Mouse (Mus musculus): ENCODE data around the gene Zfp30.

Zfp30 gene

DNA sequence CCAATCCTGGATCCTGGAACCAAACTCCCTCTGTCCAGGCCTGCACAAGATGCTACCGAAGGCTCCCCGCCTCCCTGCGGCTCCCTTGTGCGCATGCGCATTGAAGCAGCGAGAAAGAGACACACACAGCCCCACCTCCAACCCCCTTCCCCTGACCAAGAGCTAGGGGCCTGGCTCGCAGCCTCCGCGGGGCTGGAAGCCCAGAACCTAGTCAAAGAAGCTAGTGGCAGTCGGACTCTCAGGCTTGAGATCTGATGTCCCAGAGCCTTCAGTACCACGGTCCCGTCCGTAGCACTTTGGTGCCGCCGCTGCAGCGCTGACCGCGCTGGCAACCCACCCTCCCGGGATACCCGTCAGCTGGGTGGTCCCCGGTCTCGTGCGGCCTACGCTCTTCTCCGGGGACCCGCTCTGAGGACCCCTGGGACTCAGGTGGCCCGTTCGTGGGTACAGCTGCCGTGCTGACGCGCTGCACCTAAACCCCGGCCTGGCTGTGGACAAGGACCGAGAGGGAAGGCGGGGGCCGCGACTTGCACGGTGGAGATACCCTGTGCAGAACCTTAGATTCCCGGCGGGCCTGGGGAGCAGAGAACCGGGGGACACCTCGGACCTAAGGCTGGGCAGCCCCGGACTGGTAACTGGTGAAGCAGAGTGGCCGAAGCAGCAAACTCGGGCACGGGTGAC is at the start of gene Zfp30:
Zfp30 (plus strand) TSS at position 128 of the 681 bp plus-strand sequence.
- peak; percentile 80 to 83 for DNase-seq

DNA sequence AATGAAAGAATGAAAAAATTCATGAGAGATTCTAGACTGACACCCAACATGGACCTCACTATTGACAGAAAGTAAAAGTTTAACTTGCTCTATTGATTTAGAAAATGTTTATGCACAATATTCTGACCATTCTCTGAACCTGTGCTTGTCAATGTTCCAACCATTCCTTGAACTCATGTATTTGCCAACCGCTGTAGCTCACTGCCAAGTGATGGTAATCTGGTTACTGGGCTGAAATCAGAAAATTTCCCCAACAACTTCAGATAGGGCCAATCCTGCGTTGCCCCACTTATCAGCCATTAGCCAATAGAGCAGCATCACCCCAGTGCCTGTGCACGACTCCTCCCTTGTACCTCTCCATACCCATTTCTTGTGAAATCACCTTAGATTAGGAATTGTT is 41.5 kb upstream of the Zfp30 start:
- DNase-seq, result no peak

DNA sequence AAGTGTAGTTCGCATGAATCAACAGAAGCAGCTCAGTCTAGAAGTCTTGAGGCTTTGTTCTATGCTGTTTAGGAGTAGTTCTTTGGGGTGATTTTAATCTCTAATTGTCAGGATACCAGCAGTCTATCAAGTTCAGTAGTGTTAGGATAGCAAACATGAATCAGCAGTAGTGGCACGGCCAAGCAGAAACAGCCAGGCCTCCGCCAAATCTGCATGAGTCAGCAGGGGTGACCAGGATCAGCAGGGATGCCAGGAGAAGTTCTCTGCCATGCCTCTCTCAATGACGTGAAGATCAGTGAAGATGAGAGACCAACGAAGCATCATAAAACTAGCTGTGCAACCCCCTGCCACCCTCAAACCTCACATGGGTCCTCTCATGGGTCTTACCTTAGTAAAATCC is 23.3 kb upstream of the Zfp30 start:
- no peak for DNase-seq

DNA sequence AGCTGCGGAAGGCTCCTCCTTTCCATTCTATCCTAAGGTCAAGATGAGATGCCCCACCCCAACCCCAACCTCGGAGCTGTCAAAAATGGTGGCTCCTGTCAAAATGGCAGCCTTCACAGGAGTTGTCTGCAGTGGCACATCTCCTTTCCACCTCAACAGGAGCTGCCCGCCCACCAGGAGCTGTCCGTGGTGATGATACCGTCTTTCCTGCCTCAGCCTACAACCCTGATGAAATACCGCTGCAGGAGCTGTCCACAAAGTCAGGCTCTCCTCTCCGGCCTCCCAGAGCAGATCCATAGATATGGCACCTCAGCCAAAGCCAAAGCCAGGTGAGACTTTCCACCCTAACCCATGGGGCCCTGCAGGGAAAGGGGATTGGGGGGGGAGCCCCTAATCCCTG is 19.1 kb upstream of the Zfp30 start:
- DNase-seq, result no peak

DNA sequence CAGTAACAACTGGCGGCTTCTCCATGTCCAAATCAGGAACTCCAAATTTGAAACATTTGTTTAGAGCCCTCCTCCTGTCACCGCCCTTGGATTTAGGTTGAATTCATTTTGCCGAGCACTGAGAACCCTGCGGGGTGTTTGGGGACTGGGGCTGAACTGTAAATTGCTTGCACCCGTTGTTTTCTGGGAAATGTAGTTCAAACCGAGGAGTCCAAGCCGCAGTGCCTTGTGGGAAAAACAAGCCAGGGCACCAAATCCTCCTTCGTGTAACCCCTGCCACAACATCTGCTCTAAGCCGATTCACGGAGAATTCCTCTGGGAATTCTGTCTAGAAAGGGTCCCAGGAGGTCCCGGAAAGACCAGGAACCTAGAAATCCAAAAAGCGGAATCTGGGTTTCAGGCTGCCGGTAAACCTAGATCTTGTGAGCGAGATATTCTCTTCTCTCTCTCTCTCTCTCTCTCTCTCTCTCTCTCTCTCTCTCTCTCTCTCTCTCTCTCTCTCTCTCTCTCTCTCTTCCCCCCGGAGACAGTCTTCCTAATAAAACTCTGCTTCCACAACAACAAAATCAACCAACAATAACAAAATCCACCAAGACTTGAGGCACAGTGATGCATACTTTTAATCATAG is 16.6 kb upstream of the Zfp30 start:
- peak; percentile 83 to 86 for DNase-seq

DNA sequence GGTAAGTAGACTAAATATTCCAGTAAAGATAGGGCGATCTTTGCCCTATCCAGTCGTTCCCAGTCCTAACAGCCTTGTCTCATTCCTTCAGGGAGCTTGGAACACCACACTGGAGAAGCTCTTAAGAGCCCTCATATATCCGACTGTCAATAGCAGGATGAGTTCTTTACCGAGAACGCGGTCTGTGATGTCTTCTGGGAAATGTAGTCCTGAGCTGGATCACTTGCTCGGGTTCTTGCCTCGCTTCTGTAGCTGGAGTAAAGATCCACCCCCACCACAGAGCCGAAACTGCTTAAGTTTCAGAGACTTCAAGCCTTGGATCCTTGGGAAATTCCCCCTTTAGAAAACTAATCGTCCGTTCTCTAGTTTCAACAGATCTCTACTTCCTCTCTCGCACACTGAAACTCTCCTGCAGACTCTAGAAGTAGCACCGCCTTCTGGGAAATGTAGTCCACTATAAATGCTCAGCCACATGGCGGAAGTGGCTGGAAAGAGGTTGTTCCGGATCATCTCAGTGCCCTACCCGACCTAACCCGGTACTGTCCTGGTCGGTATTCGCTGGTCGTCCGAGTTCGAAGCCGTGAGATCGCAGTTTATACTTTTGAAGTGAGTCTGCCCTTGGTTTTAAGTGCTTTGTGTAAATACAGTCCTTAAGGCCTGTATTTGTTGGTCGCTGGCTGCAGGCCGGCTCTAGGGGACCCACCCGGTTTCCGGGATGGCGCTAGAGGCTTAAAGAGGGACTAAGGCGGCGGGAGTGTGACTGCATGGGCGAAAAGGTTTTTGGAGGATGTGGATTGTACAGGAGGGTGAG is 15.5 kb upstream of the Zfp30 start, which contains the start of gene Zfp84:
Zfp84 (plus strand) TSS at position 463 of the 811 bp plus-strand sequence.
- DNase-seq, result peak; percentile 93 to 95

DNA sequence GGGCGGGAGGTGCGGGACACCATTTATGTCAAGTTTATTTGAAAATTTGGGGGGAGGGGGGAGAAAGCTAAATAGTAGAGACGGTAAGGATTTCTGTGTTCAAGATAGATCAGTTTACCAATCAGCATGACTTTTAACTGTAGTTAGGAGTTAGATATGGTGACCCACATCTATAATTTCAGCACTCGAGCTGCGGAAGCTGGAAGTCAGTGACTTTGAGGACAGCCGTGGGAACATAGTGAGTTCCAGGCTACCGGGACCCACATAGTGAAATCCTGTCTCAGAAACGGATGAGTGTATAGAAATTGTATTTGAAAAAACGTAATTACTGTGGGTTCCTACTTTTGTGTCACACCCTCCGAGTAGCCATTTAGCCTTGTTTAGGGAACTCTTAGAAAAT is 14.8 kb upstream of the Zfp30 start:
- no peak for DNase-seq

DNA sequence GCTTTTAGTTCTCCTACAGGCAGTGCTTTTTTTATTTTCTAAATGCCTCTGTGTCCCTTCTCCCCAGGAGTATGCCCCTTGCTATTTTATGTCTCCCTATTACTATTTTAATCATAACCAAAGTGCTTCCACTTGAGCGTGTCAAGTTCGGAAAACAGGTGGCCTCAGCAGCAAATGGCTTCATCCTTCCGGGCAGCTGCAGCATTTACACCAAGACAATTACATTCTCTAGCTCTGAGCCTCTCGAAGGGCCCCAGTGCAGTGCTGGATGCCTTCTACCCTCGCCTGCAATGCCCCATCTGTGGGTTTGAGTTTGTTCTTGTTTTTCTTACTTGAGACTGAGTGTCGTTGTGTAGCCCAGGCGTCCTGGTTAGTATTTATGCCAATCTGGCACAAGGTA is 10.3 kb upstream of the Zfp30 start:
- no peak for DNase-seq

DNA sequence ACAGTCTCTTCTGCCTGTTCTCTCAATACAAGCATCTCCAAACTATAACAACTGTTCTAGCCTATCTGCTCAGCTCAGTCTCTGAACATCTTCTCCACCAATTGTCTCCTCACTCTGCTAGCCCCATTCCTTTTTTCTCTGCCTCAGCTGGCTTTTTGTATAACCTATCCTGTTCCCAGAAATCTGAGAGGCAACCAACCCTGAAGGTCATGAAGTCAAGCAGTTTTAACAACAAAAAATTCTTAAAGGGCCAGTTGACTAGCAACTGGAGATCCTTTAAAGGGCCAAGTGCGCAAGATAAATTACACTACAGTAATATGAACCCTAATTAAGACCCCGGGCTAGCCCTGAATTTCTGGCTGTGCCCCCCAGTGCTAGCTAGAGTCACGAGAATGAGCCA is 9.4 kb upstream of the Zfp30 start:
- no peak for DNase-seq

DNA sequence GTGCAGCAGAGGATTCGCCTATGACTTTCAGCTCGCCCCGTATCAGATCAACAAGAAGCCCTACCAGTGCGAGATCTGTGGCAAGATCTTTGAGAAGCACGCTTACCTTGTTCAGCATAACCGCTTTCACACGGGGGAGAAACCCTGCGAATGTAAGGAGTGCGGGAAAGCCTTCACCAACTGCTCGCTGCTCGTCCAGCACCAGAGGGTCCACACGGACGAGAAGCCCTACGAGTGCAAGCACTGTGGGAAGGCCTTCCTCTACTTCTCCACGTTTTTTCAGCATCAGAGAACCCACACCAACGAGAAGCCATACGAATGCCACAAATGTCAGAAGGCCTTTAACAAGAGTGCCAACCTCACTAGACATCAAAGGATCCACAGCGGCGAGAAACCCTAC is 7.2 kb upstream of the Zfp30 start:
- no peak for DNase-seq

DNA sequence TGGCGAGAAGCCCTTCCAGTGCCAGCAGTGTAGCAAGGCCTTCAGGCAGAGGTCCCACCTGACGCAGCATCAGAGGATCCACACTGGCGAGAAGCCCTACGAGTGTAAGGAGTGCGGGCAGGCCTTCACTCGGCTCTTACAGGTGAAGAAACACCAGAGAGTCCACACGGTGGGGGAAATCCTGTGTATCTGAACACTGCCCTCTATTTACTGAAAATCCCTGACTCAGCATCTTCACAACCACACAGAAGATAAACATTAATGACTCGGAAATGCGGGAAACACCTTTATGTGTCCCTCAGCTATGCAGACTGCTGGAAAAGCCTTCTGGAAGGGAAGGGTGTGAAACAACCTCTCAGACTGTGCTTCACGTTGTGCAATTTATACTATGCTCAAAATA is 6.4 kb upstream of the Zfp30 start:
- no peak for DNase-seq

DNA sequence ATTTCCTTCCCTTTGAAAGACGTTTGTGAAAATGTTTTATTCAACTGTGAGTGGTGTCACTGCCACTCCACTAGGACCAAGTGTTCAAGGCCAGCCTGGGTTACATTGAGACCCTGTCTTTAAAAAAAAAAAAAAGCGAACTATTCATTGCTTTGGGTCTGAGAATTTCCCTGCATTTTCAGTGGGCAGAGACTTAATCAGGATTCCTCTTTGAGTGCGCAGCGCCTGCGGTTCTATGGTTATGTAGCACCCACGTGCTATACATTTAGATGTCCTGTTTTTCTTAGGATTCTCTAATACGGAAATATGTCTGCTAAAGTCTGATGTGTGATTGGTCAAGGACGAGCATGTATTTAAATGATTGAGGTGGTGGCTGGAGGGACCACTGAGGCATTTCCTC is 1.2 kb downstream of the Zfp30 start:
- no peak for DNase-seq

DNA sequence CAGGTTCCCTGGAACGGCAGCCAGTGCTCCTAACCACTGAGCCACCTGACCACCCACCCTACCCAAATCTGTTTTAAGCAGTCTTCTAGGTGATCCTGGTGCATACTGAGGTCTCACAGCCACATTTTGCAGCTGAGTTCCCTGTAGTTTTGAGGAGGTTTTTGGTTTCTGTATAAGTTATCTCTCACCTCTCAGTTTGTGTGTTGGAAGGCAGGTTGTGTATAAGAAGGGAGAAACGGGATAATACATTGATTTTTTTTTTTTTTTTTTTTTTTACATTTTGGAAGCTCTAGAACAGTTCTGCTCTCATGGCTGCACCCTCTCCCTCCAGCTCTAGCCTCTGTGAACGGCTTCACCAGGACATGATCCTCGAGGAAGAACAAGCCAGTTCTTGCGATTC is 2.1 kb downstream of the Zfp30 start:
- no peak for DNase-seq

DNA sequence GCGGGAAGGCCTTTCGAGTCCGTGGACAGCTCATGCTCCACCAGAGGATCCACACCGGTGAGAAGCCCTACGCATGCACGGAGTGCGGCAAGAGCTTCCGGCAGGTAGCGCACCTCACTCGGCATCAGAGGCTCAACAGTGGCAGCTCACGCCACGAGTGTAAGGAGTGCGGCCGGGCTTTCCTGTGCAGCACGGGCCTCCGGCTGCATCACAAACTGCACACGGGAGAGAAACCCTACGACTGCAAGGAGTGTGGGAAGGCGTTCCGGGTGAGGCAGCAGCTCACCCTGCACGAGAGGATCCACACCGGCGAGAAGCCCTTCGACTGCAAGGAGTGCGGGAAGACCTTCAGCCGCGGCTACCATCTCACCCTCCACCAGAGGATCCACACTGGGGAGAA is 9.1 kb downstream of the Zfp30 start:
- DNase-seq, result no peak

DNA sequence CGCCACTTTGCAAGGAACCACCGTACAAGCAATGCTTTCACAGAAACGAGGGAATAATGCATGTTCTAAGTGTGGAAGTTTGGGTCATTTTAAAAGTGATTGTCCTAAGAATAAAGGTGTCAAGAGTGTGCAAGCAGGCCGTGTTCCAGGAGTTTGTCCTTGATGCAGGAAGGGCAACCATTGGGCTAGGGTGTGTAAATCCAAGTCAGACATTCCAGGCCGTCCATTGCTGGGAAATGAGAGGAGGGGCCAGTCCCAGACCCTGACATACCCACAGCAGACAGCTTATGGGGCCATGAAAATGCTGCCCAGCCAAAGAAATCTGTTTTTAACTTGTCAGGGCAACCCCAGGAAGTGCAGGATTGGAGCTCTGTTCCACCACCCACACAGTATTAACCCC is 23.2 kb downstream of the Zfp30 start:
- DNase-seq, result no peak

DNA sequence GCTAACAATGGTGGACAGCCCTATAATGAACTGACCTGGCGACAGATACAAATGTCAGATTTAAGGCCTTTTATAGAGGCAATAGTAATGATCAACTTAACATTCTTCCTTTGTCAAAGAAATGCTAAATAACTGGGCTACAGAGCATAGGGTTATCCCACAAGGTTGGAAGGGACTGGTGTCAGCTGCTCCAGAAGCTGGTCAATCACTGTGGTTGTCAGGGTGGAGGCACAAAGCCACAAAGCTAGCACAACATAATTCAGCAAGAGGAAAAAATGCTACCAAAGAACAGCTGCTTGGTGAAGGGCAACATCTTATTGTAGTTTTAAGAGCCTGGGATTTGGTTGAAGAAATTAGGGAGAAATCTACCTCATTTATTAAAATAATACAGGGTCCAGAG is 28.4 kb downstream of the Zfp30 start:
- no peak for DNase-seq

DNA sequence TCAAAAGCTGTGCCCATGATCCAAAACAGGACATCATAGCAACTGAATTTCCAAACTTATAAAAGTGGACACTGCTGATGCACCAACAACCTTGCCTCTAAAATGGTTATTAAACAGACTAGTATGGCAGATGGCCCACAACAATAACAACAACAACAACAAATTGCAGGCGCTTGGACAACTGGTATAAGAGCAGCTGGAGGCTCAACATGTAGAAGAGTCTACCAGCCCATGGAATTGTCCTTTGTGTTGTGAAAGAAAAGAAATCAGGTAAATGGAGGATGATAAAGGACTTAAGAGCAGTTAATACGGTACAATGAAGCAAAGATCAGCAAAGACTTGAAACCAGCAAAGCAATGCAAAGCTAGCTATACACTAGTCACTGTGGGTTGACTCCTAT is 30.6 kb downstream of the Zfp30 start:
- no peak for DNase-seq

DNA sequence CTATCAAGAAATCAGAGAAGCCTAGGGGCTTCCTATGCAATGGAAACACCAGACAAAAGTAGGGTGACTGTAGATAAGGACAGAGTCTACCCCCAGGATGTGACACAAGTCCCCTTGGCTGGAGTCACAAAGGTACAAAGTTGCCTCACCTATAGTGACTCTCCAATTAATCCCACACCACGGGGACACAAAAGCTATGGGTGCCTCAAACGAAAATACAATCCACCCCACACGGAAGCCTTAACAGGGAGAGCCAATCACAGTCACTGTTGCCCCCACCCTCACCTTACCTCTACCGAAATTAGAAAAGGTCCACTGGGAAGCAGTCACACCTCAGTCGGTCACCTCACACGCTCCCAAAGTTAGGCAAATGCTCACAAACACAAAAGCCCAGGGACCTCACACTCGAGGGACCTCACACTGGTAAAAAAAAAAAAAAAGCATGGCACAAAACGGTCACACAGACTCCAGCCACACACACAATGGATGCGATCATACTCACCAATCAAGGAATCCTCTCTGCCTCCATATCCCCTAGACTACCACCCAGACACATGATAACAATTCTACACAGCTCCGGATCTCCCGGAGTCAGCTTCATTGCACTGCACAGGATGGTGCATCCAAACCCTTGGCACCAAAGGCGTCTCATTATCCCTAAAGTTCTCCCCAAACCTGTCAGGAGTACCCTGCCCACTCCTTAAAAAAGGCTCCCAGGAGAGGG is 31.4 kb downstream of the Zfp30 start:
- DNase-seq, result no peak

DNA sequence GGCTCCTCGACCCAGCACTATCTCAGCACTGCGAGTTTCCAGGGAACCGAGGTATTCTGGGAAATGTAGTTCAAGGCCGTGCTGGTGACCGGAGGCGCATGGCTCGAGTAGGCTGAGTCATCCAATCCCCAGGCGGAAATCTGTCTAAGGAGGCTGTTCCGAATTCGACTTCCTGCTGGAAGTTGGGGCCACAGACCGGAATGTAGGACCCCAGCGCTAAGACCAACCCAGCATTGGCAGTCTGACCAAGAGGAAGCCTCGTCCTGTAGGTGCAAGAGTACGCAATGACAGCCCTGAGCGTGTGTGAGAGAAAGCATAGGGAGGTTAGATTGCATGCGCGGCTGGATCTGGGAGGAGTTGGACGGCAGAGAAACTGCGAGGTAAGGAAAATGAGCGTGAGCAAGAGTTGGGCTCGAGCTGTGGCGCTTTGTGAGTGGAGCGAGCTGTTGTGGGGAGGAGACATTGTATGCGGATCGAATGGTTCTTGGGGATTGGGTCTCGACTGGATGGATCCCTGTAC is 32.2 kb downstream of the Zfp30 start, which contains the start of gene Zfp790:
Zfp790 (plus strand) TSS at position 205 of the 520 bp plus-strand sequence.
- DNase-seq, result peak; percentile 91 to 93

DNA sequence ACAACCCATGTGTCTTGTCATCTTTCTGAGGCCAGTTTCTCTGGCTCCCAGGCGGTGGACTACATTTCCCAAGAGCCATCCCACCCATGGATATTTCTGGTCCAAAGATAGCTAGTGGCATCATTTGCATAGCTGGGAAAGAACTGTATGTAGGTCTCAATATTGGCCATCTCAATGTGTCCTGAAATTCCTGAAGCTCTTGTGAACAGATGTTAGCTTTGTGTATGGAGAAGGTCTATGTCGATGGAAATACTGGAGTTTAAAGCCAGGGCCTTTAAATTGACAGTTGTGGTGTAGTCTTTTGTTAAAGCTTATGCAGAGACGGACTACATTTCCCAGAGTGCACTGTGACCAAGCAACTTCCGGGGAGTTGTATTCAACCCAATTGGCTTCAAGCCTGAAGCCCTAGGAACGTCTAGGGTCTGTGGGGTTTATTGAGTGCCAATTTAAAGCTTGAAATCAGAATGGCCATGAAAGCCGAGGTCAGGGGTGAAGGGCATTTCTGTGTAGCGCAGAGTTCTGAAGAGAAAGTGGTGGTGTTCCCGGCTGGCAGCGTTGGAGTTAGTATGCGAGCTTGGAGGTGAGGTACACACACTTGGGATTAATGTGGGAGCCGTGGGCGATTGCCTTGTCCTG is 34.9 kb downstream of the Zfp30 start:
- DNase-seq, result peak; percentile 68 to 72

DNA sequence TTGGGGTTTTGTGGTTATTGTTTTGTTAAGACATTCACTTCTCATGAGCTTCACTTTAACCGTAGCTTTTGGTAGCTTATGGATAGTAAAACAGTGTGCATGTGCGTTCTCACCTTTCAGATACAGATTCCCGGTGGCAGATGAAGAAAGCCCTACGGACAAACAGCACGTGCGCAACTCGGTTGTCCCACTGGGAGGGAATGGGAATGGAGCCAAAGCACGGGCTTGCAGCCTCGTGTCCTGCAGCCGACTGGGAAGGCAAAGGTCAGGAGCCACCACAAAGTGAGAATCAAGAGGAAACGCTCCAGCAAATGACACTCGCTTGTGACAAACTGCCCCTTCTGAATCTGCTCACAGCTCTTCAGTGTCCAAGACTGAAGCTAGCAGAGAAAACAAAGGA is 44.2 kb downstream of the Zfp30 start:
- peak; percentile 50 to 76 for DNase-seq

DNA sequence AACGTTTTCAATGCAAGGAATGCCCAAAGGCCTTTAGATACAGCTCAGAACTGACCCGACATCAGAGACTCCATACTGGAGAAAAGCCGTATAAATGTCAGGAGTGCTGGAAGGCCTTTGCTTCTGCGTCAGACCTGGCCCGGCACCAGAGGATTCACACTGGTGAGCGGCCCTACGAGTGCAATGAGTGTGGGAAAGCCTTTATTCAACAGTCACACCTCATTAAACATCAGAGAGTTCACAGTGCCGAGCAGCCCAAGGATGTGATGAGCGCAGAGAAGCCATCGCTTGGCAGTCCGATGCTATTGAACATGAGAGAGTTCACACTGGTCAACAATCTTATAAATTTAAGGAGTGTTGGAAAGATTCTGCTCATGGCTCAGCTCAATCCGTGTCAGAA is 46.0 kb downstream of the Zfp30 start:
- DNase-seq, result no peak

All from kidney, adult 8-10 months (tissue).